Mouse (Mus musculus) layer of hippocampus, adult 8-10 months (tissue): ENCODE results near the gene Ucp2. TPM values are rescaled to one million over a fixed set of nuclear protein-coding genes. Genes with fewer than 3 reads are reported as not detected.

Source experiments
- DNase-seq, 2 experiments: peaks; one replicate each; pipeline ENCODE4 v3.0.0; 2022; ENCODE audit warnings: low spot score in 2 of 2
- total RNA-seq, 4 experiments: library from RNA; stranded (reverse); gene quantifications; 2 replicates each; pipeline ENCODE4 v1.2.4; 2022

Gene Ucp2
- total RNA-seq, 4 experiments from 2014 or later: 40.3 to 175 (median 106) TPM

DNA sequence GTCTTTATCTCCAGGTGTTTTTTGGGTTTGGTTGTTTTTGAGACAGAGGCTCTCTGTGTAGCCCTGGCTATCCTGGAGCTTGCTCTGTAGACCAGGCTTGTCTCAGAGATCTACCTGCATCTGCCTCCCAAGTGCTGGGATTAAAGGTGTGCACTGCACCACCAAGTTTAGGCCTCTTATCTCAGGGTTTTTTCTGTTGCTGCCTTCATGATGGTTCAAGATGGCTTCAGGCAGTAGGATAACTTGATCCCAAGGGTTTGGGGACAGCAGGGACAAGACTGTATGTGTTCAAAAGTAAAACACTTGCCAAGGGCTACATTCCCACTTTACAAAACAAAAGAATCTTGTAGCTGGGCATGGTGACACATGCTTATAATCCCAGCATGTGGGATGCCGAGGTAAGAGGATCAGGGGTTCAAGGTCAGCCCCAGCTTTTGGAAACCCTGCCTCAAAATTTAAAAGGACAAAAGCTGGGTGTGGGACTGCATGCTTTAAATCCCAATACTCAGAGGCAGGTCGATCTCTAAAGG lies 8.8 kb downstream of the Ucp2 start:
- DNase-seq: no peak

DNA sequence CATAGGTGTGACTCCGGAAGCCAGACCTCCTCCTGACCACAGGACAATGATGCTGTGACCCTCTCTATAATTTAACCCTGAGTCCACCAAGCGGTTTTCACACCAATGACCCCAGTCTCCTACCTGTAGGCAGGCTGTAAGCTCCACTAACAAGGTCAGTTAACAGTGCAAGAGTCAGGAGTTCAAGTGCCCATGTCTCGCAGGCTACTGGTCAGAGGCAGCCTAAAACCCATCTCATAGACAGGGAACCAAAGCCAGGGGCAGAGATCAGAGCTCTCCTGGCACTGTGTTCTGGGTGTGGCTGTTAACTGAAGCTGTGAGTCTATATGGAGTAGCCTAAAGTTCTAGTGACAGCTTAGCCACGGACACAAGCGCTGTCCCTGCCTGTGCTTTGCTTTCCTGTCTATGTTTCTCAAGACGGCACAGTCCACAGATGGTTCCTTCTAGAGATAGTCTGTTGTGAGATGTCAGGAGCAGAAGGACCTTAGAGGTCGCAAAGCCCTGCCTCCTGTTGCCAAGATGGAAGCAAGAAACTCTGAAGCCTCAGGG lies 9.3 kb downstream of the Ucp2 start:
- no peak for DNase-seq

DNA sequence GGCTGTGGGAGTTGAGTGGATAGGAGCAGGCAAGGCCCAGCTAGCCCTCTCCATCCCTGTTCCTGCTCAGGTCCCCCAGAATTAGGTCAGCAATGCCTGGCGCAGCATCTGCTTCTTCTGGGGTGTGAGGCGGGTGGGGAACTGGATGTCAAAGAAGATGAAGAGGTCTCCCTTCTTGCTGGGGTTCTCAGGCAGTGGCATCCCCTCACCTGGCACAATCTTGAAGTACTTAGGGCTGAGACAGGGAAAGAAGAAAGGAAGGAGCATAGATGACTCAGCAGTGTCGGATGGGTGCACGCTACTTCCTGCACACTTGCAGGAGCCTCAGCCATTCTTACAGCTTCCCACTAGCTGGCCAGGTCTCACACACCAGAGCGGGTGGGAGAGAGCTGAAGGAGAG lies 9.9 kb downstream of the Ucp2 start:
- DNase-seq: no peak

DNA sequence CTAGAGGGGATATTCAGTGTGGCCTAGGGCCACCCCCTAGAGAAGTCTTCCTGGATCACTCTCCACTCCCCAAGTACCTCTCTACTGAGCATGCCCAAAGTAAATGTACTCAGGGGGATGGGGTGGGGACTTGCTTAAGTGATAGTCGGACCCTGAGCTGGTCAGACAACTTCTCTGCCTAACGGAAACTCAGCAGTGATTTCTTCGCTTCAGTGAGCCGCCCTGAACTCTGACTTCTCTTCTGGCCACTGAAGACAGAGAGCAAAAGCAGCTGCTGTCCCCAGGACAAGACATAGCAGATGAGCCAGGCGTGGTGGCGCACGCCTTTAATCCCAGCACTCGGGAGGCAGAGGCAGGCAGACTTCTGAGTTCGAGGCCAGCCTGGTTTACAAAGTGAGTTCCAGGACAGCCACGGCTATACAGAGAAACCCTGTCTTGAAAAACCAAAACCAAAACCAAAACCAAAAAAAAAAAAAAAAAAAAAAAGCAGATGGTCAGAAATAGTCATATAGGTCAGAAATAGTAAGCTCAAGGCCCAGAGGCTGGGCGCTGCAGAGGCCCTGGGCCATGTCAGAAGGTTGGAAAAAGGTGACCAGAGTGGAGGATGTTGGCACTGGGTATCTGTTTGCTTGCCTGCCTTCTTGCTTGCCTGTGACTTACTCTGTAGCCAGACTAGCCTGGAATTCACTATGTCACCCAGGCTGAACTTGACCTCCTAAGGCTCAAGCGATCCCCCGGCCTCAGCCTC lies 11.8 kb downstream of the Ucp2 start:
- DNase-seq: no peak

DNA sequence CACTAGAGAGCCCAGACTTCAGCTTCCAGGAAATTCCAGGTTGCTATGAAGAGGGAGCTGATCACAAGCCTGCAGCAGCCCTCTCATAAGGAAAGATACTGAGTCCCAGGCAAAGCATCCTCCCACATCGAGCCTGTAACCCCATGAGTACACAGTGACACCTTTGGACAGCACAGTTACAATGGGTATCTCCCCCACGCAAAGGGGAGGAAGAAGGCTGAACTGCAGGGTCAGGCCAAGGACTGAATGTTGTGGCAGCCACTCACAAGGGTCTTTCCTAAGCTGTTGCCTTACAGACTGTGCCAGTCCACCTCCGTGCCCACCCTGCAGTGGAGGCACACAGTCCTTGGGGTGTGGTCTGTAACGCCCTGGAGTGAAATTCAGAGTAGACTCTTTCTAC lies 13.4 kb downstream of the Ucp2 start:
- DNase-seq: no peak

DNA sequence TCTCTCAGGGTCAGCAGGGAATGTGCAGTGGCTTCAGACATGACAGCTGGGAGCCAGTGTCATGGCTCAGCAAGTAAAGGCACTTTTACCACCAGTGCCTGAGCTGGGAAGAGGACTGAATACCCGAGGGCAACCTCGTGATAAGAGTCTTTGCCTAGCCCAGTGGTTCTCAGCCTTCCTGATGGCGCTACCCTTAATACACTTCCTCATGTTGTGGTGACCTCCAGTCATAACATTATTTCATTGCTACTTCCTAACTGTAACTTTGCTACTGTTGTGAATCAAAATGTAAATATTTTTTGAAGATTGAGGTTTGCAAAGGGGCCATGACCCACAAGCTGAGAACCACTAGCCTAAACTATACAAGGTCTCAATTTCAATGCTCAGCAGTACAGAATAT lies 15.5 kb downstream of the Ucp2 start:
- DNase-seq: no peak

DNA sequence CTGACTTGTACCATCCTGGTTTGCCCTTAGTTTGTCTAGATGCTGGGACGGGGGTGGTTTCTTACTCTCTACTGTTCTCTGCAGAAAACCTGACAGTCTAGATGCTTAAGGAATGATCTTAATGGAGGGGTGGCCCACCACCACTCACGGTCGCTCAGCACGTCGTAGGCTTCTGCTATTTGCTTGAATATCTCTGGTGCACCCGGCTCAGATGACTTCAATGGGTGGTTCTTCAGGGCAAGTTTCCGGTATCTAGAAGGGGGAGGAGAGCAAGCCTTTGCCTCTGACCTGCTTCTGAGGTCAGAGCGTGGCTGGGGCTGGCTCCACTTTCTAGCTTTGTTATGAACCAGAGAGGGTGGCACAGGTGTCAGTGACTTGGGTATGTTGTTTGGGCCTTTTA lies 18.5 kb downstream of the Ucp2 start:
- DNase-seq: no peak

DNA sequence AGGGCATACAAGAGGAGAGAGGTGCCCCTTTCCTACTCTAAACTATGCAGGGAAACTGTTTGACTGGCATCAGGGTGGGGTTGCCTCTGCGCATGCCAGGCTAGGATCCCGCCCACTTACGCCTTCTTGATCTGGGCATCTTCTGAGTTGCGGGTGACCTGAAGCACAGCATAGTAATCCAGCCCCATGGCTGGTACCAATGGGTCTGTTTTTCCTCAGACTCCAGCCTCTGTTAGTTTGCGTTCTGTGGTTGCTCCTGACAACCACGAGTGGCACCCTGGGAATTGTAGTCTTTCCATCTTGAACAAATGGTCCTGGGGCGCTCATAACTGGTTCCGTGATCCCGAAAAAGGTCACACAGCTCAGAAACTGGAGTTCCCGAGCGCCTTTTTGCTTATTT lies 21.4 kb downstream of the Ucp2 start, which contains the start of gene Dnajb13:
Gene Dnajb13, minus strand, starts transcription at position 388 of the 400 bp plus-strand sequence.
- DNase-seq: no peak

DNA sequence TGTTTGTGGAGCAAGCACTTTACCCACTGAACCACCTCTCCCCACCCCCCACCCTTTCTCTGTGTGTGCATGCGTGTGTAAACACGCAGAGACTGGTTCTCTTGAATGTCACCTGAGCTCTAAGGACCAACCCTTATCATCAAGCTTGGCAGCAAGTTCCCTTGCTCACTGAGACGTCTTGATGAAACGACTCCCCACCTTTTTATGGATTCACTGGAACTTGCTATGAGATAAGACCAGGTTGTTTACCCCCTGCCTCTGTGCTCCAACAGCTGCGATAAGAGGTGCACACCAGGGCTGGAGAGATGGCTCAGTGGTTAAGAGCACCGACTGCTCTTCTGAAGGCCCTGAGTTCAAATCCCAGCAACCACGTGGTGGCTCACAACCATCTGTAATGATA lies 27.1 kb downstream of the Ucp2 start:
- DNase-seq: no peak

DNA sequence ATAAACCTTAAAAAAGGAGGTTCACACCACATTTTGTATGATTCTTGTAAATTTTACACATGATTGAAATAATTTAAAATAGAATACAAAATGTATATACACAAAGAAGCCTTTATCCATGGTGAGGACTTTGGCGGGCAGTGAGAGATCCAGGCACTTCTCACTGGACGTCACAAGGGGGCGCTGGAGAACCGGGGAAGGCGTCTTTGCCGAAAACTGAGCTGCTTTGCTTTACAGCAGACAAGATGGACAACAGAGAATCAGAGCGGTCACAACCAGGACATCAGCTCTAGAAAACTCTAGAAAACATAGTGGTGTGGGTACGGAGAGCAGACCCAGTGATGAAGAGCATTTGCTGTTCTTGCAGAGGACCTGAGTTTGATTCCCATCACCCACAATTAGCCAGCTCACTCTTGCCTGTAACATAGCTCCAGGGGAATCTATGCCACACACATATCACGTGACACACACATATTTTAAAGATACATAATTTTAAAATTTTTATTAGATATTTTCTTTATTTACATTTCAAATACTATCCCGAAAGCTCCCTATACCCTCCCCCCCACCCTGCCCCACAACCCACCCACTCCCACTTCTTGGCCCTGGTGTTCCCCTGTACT lies 27.6 kb downstream of the Ucp2 start:
- DNase-seq: peak; percentile 49 to 78

DNA sequence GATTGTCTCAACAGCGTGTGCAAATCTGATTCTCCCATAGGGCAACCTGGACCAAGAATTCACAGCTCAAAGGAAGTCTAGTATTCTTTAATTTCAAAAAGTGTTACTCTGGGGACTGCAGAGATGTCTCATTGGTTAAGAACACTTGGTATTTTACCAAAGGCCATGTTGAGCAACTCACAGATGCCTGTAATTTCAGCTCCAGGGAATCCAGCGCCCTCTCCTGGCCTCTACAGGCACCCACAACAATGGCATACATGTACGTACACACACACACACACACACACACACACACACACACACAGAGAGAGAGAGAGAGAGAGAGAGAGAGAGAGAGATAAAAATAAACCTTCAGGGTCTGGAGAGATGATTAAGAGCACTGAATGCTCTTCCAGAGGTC lies 29.1 kb downstream of the Ucp2 start:
- no peak for DNase-seq

DNA sequence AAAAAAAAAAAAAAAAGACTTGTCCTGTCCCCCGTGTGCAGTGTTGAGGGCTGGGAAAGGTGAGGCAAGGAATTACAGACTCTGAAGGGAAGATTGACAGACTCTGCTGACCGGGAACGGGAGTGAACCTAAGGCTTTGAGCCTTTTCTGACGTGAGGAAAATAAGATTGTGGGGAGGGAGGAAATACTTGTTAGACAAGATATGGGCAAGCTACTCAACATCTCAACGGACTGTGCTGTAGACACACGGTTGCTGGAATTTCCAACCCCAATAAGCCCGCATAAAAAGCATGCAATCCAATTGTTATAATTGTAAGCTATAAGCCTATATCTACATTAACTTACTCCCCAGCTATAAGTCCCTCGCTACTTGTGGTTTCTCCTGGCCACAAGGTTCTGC lies 31.5 kb downstream of the Ucp2 start:
- DNase-seq: no peak

DNA sequence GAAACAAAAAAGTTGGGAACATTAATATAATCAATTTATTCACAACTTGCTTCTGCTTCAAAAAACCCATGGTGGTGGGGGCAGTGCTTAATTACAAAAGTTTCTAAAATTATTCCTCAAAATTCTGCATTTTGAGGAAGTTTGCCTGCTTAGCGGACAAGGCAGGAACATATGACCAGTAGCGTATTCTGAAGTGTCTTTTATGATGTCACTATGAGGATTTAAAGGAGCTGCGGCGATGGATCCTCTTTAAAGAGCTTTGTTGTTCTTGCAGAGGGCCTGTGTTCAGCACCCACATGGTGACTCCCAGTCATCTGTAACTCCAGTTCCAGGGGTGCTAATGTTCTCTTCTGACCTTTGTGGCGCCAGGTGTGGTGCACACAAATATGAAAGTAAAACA lies 37.6 kb downstream of the Ucp2 start:
- DNase-seq: no peak

DNA sequence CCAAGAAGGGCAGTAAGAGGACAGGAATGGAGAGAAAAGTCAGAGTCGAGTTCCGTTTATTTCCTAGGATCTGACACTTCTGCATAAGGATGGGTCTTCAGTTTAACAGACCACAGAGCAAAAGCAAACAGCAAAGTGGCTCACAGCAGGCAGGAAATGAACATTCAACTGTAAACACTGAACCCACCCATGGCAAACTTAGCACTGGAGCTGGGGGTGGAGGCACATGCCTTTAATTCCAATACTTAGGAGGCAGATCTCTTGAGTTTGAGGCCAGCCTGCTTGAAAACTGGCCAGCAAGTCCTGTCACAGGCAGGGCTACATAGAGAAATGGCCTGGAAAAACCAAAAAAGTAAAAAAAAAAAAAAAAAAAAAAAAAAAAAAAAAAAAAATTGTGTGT lies 40.4 kb downstream of the Ucp2 start:
- DNase-seq: no peak

DNA sequence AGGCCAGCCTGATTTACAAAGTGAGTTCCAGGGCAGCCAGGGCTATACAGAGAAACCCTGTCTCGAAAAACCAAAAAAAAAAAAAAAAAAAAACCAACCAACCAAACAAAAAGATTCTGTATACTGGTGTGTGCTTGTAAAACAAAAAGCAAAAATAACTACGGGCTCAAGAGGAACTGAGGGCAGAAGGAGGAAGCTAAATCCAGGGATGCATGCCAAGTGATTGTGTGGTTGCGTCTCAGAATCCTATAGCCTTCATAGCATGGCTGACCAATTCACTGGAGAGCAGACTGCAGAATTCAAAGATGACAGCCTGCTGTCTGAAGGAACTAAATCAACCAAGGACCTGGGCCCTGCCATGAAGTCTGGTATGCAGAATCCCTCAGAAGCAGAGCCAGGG lies 41.1 kb downstream of the Ucp2 start:
- DNase-seq: no peak

DNA sequence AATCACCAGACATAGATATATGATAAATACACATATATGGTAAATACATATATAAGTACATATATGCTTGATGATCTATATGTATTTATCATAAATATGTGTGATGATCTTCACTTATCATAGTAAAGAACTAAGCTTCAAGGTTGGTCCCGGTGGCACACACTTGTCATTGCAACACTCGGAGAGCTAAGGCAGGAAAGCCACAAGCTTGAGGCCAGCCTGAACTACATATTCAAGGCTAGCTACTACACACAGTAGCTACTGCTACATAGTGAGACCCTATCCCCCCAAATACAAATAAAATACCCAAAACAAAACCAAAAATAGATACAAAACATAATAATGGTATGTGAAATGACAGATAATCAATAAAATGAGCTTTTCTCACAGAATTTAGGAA lies 42.7 kb downstream of the Ucp2 start:
- no peak for DNase-seq

DNA sequence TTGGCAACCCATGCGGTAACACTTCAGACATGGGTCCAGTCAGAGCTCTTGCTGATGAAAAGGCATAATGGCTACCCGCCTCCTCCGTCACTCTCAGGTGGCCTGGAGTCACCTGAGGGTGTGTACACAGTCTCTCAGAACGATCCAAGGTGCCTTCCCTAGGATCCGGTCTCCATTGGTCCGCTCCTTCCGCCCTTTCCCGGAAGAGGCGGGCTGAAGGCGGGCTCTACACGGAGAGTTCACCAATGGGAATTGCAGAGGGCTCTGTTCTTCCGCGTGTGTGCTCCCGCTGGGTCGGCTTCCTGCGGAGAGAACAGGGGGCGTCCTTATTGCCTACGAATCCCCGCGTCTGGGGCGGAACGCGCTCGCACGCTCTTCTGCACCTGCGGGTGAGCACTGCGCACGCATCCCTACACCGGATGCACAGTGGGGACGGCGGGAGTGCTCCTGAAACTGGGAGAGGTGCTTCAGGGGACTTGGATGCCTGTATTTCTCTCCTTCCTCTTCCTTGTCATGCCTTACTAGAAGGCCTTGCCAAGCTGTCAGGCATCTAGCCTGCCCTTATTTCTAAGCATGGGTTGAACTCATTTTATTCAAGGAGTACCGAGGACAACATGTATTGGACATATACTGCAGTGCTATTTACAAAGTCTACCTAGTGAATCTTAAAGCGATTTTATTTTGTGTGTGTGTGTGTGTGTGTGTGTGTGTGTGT lies 43.8 kb downstream of the Ucp2 start, which contains the start of gene Coa4:
Gene Coa4, plus strand, starts transcription at position 268 of the 715 bp plus-strand sequence.
- DNase-seq: peak; percentile 84 to 85

DNA sequence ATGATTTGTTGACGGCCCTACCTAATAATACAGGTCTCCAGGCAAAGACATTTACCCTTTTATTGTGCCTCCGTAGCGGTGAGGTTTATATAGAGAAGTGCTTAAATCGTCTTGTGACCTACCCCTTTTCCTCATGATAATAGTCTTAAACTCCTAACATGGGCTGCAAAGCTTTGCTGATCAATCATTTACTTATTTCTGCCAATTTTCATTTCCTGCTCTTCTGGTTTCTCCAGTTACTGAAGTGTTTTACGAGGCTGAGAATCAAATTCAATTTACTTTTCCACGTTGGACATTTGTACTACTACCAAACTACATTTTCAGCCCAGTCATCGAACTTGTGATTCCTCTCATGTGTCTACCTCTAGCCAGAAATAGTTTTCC lies 44.4 kb downstream of the Ucp2 start:
- no peak for DNase-seq

DNA sequence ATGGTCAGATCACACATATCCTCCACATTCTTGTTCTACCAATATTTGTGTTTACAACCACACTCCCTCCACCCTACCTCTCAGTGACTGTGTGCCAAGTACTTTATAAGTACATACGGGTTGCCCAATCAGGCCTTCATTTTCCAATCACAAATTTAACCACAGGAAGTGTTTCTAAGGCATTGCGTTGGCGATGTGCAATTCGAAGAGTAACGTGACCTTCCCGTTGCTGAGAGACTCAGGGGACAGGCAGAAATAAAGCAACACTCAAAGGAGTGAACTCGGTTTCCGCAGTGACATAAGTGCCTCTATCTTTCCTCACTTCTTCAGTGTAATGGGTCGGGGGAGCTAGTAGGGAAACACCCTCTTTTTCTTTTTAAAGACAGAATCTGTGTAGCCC lies 46.4 kb downstream of the Ucp2 start:
- DNase-seq: no peak

DNA sequence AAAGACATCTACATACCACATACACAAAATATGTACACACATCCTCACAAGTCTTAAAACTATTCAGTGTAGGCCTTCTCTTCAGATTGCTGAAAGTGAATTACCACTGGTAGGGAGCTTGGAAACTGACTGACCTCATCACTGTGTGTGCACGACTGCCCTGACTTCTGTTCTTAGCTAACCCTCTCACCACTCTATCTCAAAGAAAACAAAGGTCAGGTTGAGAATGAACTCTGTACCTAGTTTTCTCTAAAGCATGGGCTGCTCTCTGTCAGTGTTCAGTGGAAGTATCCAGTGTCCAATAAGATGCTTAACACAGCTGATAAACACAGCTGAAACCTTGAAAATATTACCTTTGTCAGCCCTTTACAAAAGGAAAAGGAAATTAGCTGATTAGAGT lies 51.3 kb downstream of the Ucp2 start:
- DNase-seq: no peak

DNA sequence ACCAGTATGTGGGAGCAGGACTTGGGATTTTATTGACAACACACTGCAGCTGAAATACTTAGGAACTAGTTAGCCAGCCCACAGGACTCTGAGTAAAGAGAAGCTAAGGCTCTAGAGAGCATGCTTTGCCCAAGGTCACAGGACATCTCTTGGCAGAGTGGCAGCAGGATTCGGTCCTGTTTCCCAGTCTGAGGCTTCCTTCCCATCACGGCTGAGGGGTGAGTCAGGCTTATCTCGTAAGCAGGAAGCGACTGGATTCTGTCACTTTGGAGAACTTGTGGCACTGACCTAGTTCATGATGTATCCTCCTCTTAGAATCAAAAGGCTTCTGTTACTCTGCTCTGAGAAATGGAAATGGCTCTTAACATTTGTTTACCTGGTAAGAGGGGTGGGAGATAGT lies 54.5 kb downstream of the Ucp2 start:
- no peak for DNase-seq

DNA sequence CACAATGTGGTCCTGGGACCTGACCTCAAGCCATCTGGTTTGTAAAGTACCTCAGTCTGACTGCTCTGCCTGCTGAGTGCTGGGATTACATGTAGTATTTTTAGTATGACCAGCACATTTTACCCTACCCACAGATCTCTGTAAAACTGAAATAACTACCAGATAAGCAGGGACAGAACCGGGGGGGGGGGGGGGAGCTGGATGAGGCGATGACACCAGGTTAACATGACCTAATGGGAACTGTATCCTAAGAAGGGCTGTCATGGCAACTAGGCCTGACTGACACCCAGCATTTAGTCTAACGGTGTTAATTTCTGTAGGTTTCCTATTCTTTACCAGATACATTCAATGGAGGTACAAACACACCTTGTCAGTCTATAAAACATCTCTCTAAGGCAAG lies 56.7 kb downstream of the Ucp2 start:
- no peak for DNase-seq
